Mouse (Mus musculus) layer of hippocampus, adult 2 months (tissue): ENCODE results near the gene Aoc3. TPM values are rescaled to one million over a fixed set of nuclear protein-coding genes. Genes with fewer than 3 reads are reported as not detected.
"Not testable (repeated sequence)": the region's sequence is repeated elsewhere in the genome, so short reads cannot be mapped to it uniquely, and the experiment has no call there.

Experiments
- DNase-seq, 2 experiments: peaks; one replicate each; pipeline ENCODE4 v3.0.0; 2022; ENCODE audit warnings: low spot score in 2 of 2
- H3K27ac ChIP-seq: fragments of 200-600 bp; 2 replicates; pipeline ENCODE4 v1.8.1; 2022
- H3K4me3 ChIP-seq: fragments of 200-600 bp; 2 replicates; pipeline ENCODE4 v1.8.1; 2022; ENCODE audit warnings: mild to moderate bottlenecking
- CTCF ChIP-seq: fragments of 200-600 bp; conservative IDR thresholded peaks from 2 replicates; pipeline ENCODE4 v1.8.1; 2022; ENCODE audit warnings: antibody characterized with exemption, mild to moderate bottlenecking, moderate library complexity
- microRNA-seq, 2 experiments: library from miRNA; unstranded; fragments of <30 nt; microRNA quantifications; one replicate each; pipeline ENCODE4 v1.2.0; 2021
- total RNA-seq, 2 experiments: library from RNA; stranded (reverse); gene quantifications; 2 replicates each; pipeline ENCODE4 v1.2.3; 2021

Gene Aoc3
- total RNA-seq, 2 experiments from 2014 or later: 0.64 to 0.74 TPM

GRCm38 (mm10) chr11:101360651-101361113 is 30.3 kb downstream of the Aoc3 start:
- TF ChIP-seq CTCF: no peak
- DNase-seq: no peak
- H3K27ac ChIP-seq: no peak overlapping the region

DNA sequence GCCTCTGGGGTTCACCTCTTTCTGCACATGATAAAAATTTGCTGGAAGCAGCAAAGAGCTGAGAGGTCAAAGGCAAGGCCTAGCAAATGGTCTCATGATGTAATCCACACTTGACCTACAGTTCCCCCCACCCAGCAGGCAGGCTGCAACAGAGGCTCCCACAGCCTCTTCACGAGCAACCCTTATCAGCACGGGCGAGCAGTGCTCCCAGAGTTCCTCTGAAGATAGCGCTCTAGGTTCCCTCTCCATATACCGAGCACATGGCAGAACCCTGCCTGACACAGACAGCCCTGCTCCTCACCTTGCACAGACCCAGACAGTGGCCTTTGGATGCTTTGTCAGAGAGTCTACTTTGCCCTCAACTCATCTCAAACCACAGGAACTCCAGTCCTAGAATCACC is 34.1 kb downstream of the Aoc3 start:
- no peak overlapping the region for H3K4me3 ChIP-seq

More at GRCm38 (mm10) chr11:101360651-101361113, 30.3 kb downstream of the Aoc3 start:
- no peak overlapping the region for H3K4me3 ChIP-seq

GRCm38 (mm10) chr11:101367326-101367935 is 37.0 kb downstream of the Aoc3 start, which contains the start of gene G6pc:
G6pc (plus strand) TSS chr11:101367561.
- no peak within 1 kb of the TSS for H3K27ac ChIP-seq
- TF ChIP-seq CTCF: no peak
- H3K4me3 ChIP-seq: no peak within 1 kb of the TSS
- DNase-seq: no peak

More for the DNA sequence above, 34.1 kb downstream of the Aoc3 start:
- no peak for TF ChIP-seq CTCF
- no peak overlapping the region for H3K27ac ChIP-seq
- no peak for DNase-seq

- no peak overlapping the region for H3K27ac ChIP-seq
- no peak for TF ChIP-seq CTCF
- H3K4me3 ChIP-seq: no peak overlapping the region
- no peak for DNase-seq
Observed at GRCm38 (mm10) chr11:101370141-101370540, 39.7 kb downstream of the Aoc3 start.

- H3K27ac ChIP-seq: no peak overlapping the region
- TF ChIP-seq CTCF: no peak
Observed at GRCm38 (mm10) chr11:101374421-101374938, 44.1 kb downstream of the Aoc3 start.

GRCm38 (mm10) chr11:101378196-101378595 is 47.8 kb downstream of the Aoc3 start:
- H3K27ac ChIP-seq, H3K4me3 ChIP-seq, DNase-seq: not testable (repeated sequence)

More at GRCm38 (mm10) chr11:101374421-101374938, 44.1 kb downstream of the Aoc3 start:
- no peak overlapping the region for H3K4me3 ChIP-seq
- DNase-seq: no peak

- TF ChIP-seq CTCF: no peak
Observed at GRCm38 (mm10) chr11:101378926-101379325, 48.5 kb downstream of the Aoc3 start.

DNA sequence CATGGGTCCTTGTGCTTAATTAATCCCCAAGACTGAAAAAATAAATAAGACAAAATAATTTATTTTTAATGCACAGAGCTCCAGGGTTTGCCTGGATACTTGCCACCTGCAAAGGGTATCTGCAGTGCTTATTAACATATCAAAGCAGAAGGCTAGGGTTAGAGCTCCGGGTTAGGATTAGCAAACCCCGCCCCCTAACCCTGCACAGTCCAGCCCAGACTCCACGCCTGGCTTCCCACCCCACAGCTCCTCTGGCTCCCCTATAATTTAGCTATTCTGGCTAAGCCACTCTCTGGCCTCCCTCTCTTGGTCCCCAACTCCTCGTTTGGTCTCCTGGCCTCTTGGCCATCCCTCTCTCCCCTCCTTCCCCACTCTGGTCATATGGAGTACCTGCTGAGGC is 51.4 kb downstream of the Aoc3 start:
- no peak for DNase-seq
- Histone ChIP-seq H3K27ac (no peak overlapping the region), H3K4me3 (no peak overlapping the region)
- no peak for TF ChIP-seq CTCF

More at GRCm38 (mm10) chr11:101378926-101379325, 48.5 kb downstream of the Aoc3 start:
- no peak for DNase-seq
- H3K4me3 ChIP-seq: no peak overlapping the region
- no peak overlapping the region for H3K27ac ChIP-seq

Small RNA genes within 50 kb of the gene (microRNA-seq; reads per million reads assigned to microRNA genes)
- gene Gm25593: 0 reads per million in 2 experiments

Other genes starting within 250 kb of the Aoc3 start
- 10 to 100 TPM; 24.9 to 25.8 TPM for gene Coasy, start 248.0 kb upstream of the Aoc3 start, total RNA-seq
- 10 to 100 TPM; 40.0 to 41.1 TPM for gene Mlx, start 243.3 kb upstream of the Aoc3 start, total RNA-seq
- gene Psmc3ip, start 235.2 kb upstream of the Aoc3 start, total RNA-seq: 1 to 10 TPM; 4.4 to 4.7 TPM
- 10 to 100 TPM; 55.0 to 56.6 TPM for gene Retreg3, start 210.7 kb upstream of the Aoc3 start, total RNA-seq
- gene Tubg1, start 210.7 kb upstream of the Aoc3 start, total RNA-seq: 10 to 100 TPM; 41.7 to 42.6 TPM
- gene Tubg2, start 174.7 kb upstream of the Aoc3 start, total RNA-seq: 10 to 100 TPM; 40.2 to 44.5 TPM
- gene Cntnap1, start 160.1 kb upstream of the Aoc3 start, total RNA-seq: 100 to 1,000 TPM; 169 to 171 TPM
- gene Plekhh3, start 159.3 kb upstream of the Aoc3 start, total RNA-seq: 10 to 100 TPM; 14.5 to 15.4 TPM
- gene Ccr10, start 155.2 kb upstream of the Aoc3 start, total RNA-seq: not detected
- gene Ezh1, start 104.1 kb upstream of the Aoc3 start, total RNA-seq: 10 to 100 TPM; 73.6 to 81.8 TPM
- gene Ramp2, start 84.6 kb upstream of the Aoc3 start, total RNA-seq: 10 to 100 TPM; 62.2 to 68.0 TPM
- gene Vps25, start 76.9 kb upstream of the Aoc3 start, total RNA-seq: 10 to 100 TPM; 68.8 to 69.4 TPM
- 10 to 100 TPM; 11.3 to 11.4 TPM for gene Wnk4, start 70.0 kb upstream of the Aoc3 start, total RNA-seq
- under 1 TPM; 0.29 to 0.56 TPM for gene Cntd1, start 51.6 kb upstream of the Aoc3 start, total RNA-seq
- gene Coa3, start 51.5 kb upstream of the Aoc3 start, total RNA-seq: 100 to 1,000 TPM in 1 of 2 experiments, 10 to 100 TPM in 1; 95.5 to 108 TPM
- gene Becn1, start 28.3 kb upstream of the Aoc3 start, total RNA-seq: 100 to 1,000 TPM; 219 to 223 TPM
- 100 to 1,000 TPM; 121 TPM for gene Psme3, start 14.4 kb upstream of the Aoc3 start, total RNA-seq
- 1 to 10 TPM; 6.8 to 7.5 TPM for gene Aoc2, start 5.5 kb upstream of the Aoc3 start, total RNA-seq
- gene G6pc, start 37.0 kb downstream of the Aoc3 start, total RNA-seq: not detected
- gene Aarsd1, start 87.0 kb downstream of the Aoc3 start, total RNA-seq: 10 to 100 TPM; 47.2 to 51.2 TPM
- gene Gm27029, start 94.2 kb downstream of the Aoc3 start, total RNA-seq: 1 to 10 TPM; 6.7 to 7.4 TPM
- gene Rundc1, start 94.5 kb downstream of the Aoc3 start, total RNA-seq: 10 to 100 TPM; 31.9 to 33.5 TPM
- gene Ptges3l, start 94.7 kb downstream of the Aoc3 start, total RNA-seq: 1 to 10 TPM in 1 of 2 experiments, under 1 TPM in 1; 0.71 to 2.0 TPM
- gene Rpl27, start 111.7 kb downstream of the Aoc3 start, total RNA-seq: 10 to 100 TPM; 31.6 to 32.9 TPM
- gene Ifi35, start 117.8 kb downstream of the Aoc3 start, total RNA-seq: 1 to 10 TPM; 2.4 to 3.5 TPM
- 100 to 1,000 TPM; 113 to 122 TPM for gene Rnd2, start 134.4 kb downstream of the Aoc3 start, total RNA-seq
- gene Vat1, start 135.6 kb downstream of the Aoc3 start, total RNA-seq: 10 to 100 TPM; 25.3 to 27.7 TPM
- 1 to 10 TPM; 1.3 TPM for gene Brca1, start 221.3 kb downstream of the Aoc3 start, total RNA-seq
- 100 to 1,000 TPM; 199 to 221 TPM for gene Nbr1, start 221.5 kb downstream of the Aoc3 start, total RNA-seq